Mouse (Mus musculus): ENCODE results near the gene Olfr206. TPM values are rescaled to one million over a fixed set of nuclear protein-coding genes. Genes with fewer than 3 reads are reported as not detected.

Gene Olfr206
- not detected for polyA plus RNA-seq (2012; fragmentation: generic; extraction: Trizol)

DNA sequence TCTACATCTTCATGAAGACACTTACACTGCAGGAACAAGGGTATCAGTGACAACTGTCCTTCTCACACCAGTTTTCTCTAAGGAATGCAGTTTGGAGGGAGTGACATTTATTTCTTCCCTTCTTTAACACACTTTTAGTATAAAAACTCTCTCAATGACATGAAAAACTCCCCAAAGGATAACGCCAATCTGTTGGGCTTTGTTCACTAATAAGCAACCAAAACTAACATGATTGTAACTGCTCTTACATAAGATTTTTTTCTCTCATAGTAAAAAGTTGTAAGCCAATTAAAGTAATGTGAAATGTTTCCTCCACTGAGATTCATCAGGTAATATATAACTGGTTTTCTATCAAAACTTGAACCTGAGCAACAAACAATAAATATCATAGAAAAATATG lies at the start of gene Olfr206:
TSS of gene Olfr206 (minus strand) at position 101 of the 400 bp plus-strand sequence.

DNA sequence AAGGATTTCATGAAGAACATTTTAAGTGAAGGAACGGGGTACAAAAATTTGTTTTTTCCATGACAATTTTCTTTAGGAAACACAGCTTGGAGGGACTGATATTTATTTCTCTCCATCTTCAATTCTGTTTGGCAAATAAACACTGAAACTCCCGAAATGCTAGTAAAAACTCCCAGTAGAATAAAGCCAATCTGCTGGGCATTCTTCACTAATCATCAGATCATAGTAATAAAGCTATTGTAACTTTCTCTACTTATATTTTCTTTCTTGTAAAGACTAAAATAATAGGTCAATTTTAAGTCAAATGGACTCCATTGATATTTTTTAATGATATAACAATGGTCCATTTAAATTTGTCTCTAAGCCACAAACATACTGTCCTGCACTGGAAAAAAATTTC lies 14.8 kb upstream of the Olfr206 start, which contains the start of gene Olfr209:
TSS of gene Olfr209 (minus strand) at position 101 of the 400 bp plus-strand sequence.

DNA sequence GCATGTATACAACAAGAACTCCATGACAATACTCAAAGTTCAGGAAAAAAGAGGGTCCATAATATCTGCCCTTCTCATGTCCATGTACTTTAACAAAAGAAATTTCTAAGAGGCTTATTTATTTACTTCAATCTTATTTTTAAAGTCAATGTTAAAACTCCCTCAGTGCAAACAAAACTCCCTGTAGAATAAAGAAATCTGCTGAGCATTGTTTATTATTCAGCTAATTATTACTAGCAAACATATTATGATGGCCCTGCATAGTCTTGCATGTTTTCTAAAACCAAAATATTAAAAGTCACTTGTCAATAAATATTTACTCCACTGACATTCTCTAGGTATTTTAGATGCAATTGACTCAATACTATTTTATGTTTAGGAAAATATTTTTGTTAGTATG lies 18.0 kb downstream of the Olfr206 start, which contains the start of gene Olfr205:
TSS of gene Olfr205 (minus strand) at position 101 of the 400 bp plus-strand sequence.

DNA sequence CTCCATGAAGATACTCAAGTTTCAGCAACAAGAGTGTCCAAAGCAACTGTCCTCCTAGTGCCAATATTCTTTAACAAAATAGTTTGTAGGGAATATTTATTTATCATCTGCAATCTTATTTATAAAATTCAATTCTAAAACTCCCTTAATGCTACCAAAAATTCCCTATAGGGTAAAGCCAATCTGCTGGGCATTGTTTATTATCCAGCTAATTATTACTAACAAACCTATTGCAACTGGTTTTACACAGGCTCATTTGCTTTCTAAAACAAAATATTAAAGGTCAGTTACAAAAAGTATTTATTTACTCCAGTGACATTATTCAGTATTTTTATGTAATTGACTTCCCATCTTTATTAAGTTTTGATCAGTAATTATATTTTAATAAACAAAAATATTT lies 30.9 kb downstream of the Olfr206 start, which contains the start of gene Olfr204:
TSS of gene Olfr204 (minus strand) at position 101 of the 400 bp plus-strand sequence.

DNA sequence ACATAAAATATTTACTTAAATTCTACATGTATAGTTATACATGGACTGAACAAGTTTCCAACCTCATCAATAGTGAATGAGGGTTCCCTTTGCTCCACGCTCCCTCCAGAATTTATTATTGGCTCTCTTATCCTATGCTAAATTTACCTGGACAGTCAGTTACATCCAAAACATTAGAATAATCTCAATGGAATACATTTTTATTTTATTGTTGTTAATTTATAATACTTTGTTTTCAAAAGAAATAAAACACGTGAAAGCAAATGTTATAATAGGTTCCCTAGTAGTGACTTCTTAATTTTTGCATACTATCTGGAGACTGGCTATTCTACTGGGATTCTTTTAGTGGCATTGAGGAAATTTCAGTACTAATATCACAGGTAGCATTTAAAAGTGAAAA lies 50.5 kb downstream of the Olfr206 start, which contains the start of gene Olfr203:
TSS of gene Olfr203 (plus strand) at position 301 of the 400 bp plus-strand sequence.

Other genes starting within 250 kb of the Olfr206 start
- gene Olfr193, start 237.4 kb downstream of the Olfr206 start, polyA plus RNA-seq (2012; fragmentation: generic; extraction: Trizol): not detected
- gene Olfr194, start 228.2 kb downstream of the Olfr206 start, polyA plus RNA-seq (2012; fragmentation: generic; extraction: Trizol): not detected
- not detected for gene Olfr195, start 202.2 kb downstream of the Olfr206 start, polyA plus RNA-seq (2012; fragmentation: generic; extraction: Trizol)
- not detected for gene Olfr196, start 178.8 kb downstream of the Olfr206 start, polyA plus RNA-seq (2012; fragmentation: generic; extraction: Trizol)
- gene Olfr198, start 145.7 kb downstream of the Olfr206 start, polyA plus RNA-seq (2012; fragmentation: generic; extraction: Trizol): not detected
- gene Olfr199, start 129.5 kb downstream of the Olfr206 start, polyA plus RNA-seq (2012; fragmentation: generic; extraction: Trizol): not detected
- gene Olfr201, start 76.6 kb downstream of the Olfr206 start, polyA plus RNA-seq (2012; fragmentation: generic; extraction: Trizol): not detected
- gene Olfr202, start 62.5 kb downstream of the Olfr206 start, polyA plus RNA-seq (2012; fragmentation: generic; extraction: Trizol): not detected
- not detected for gene Olfr203, start 50.4 kb downstream of the Olfr206 start, polyA plus RNA-seq (2012; fragmentation: generic; extraction: Trizol)
- not detected for gene Olfr204, start 31.0 kb downstream of the Olfr206 start, polyA plus RNA-seq (2012; fragmentation: generic; extraction: Trizol)
- gene Olfr205, start 18.1 kb downstream of the Olfr206 start, polyA plus RNA-seq (2012; fragmentation: generic; extraction: Trizol): not detected
- not detected for gene Olfr209, start 14.7 kb upstream of the Olfr206 start, polyA plus RNA-seq (2012; fragmentation: generic; extraction: Trizol)
- gene Gabrr3, start 58.1 kb upstream of the Olfr206 start, polyA plus RNA-seq (2012; fragmentation: generic; extraction: Trizol): not detected
- gene Riox2, start 122.5 kb upstream of the Olfr206 start, polyA plus RNA-seq (2012; fragmentation: generic; extraction: Trizol): 1 to 10 TPM; 4.4 to 7.5 TPM

Data from C3H10T1/2 (cell line).